Mouse (Mus musculus) E14TG2a.4 (cell line): ENCODE measurements around the gene Tmem132b.

Experiments used
- CTCF ChIP-seq: conservative IDR thresholded peaks from 2 replicates; pipeline ENCODE4 v1.5.1; 2014; ENCODE audit warnings: low read length
- POU5F1 ChIP-seq: IDR thresholded peaks from 2 replicates; pipeline ENCODE4 v1.6.1; 2014; ENCODE audit warnings: low read length, borderline replicate concordance

DNA sequence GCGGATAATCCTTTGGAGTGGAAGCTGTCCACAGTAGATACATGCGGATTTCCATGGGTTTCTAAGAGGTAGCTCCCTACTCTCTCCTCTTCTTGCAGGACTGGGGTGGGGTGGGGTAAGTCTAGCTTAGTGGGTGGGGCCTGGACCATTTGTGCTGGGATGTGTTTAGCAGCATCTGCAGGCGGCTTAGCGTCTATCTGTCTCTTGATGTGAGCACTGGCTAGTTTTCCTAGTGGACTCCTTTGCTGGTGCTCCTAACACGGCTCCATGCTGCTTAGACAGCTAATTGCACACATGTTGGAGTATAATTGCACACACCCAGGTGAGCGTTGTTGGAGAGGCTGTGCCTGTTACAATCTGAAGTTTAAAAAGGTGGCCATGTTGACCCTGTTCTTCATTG, 149.3 kb downstream of the Tmem132b start:
- TF ChIP-seq CTCF (no peak), POU5F1 (no peak)
